Mouse (Mus musculus): ENCODE measurements at regions not wholly inside any gene's neighbourhood (a gene's known extent, or its start where the extent isn't known, plus 50 kb on each side); places are given as distances from the start of the nearest gene placed in this dataset.

GRCm38 (mm10) chr10:113034356-113034755 is 105.6 kb upstream of the Atxn7l3b start:
- ATAC-seq (ENCODE audit: low read depth): no peak

GRCm38 (mm10) chr10:113032870-113033269 is 104.1 kb upstream of the Atxn7l3b start:
- WGBS: 85% methylated on average over 4 of the region's 4 CpGs
- Histone ChIP-seq H3K4me1 (ENCODE audit: control insufficient read depth, insufficient read depth, low read length) (no peaks in the 10 kb centered on the region), H3K4me2 (ENCODE audit: low read depth, low read length) (no peak overlapping the region), H3K27me3 (replicated peaks; ENCODE audit: control insufficient read depth, insufficient read depth, low read length) (no peaks in the 10 kb centered on the region), H3K36me3 (ENCODE audit: control insufficient read depth, insufficient read depth, low read length) (no peaks in the 10 kb centered on the region), H3K4me3 (ENCODE audit: low read depth, low read length) (no peak overlapping the region), H3K9ac (ENCODE audit: low read depth, low read length) (no peak overlapping the region), H3K9me3 (ENCODE audit: control insufficient read depth, low read length) (no peaks in the 10 kb centered on the region), H3K27ac (replicated peaks; ENCODE audit: low read depth, low read length) (no peak overlapping the region)
- ATAC-seq (ENCODE audit: low read depth): no peak
- DNase-seq (ENCODE audit: low spot score): no peak

More at GRCm38 (mm10) chr10:113034356-113034755, 105.6 kb upstream of the Atxn7l3b start:
- H3K9ac ChIP-seq (ENCODE audit: low read depth, low read length): no peak overlapping the region
- H3K4me3 ChIP-seq (ENCODE audit: low read depth, low read length): no peak overlapping the region
- no peak overlapping the region for H3K4me2 ChIP-seq (ENCODE audit: low read depth, low read length)
- H3K4me1 ChIP-seq (ENCODE audit: control insufficient read depth, insufficient read depth, low read length): no peaks in the 10 kb centered on the region
- no peaks in the 10 kb centered on the region for H3K9me3 ChIP-seq (ENCODE audit: control insufficient read depth, low read length)
- H3K36me3 ChIP-seq (ENCODE audit: control insufficient read depth, insufficient read depth, low read length): no peaks in the 10 kb centered on the region
- DNase-seq (ENCODE audit: low spot score): no peak
- no peak overlapping the region for H3K27ac ChIP-seq (replicated peaks; ENCODE audit: low read depth, low read length)
- no peaks in the 10 kb centered on the region for H3K27me3 ChIP-seq (replicated peaks; ENCODE audit: control insufficient read depth, insufficient read depth, low read length)
- 77% methylated on average over 3 of the region's 3 CpGs for WGBS

- peak; percentile 56 for DNase-seq (ENCODE audit: low spot score)
- no peak for ATAC-seq (ENCODE audit: low read depth)
Observed at GRCm38 (mm10) chr10:113027300-113027699, 98.5 kb upstream of the Atxn7l3b start.

GRCm38 (mm10) chr10:113024633-113025032 is 95.8 kb upstream of the Atxn7l3b start:
- no peak overlapping the region for H3K4me2 ChIP-seq (ENCODE audit: low read depth, low read length)
- ATAC-seq (ENCODE audit: low read depth) (no peak), DNase-seq (ENCODE audit: low spot score) (no peak)
- H3K27ac ChIP-seq (replicated peaks; ENCODE audit: low read depth, low read length): no peak overlapping the region
- H3K36me3 ChIP-seq (ENCODE audit: control insufficient read depth, insufficient read depth, low read length): no peaks in the 10 kb centered on the region
- no peak overlapping the region for H3K9ac ChIP-seq (ENCODE audit: low read depth, low read length)
- no peaks in the 10 kb centered on the region for H3K4me1 ChIP-seq (ENCODE audit: control insufficient read depth, insufficient read depth, low read length)
- H3K27me3 ChIP-seq (replicated peaks; ENCODE audit: control insufficient read depth, insufficient read depth, low read length): no peaks in the 10 kb centered on the region
- no peaks in the 10 kb centered on the region for H3K9me3 ChIP-seq (ENCODE audit: control insufficient read depth, low read length)
- H3K4me3 ChIP-seq (ENCODE audit: low read depth, low read length): no peak overlapping the region
- WGBS: 80% methylated on average over 1 of the region's 1 CpGs

More at GRCm38 (mm10) chr10:113027300-113027699, 98.5 kb upstream of the Atxn7l3b start:
- no peaks in the 10 kb centered on the region for H3K4me1 ChIP-seq (ENCODE audit: control insufficient read depth, insufficient read depth, low read length)
- H3K9me3 ChIP-seq (ENCODE audit: control insufficient read depth, low read length): no peaks in the 10 kb centered on the region
- H3K9ac ChIP-seq (ENCODE audit: low read depth, low read length): no peak overlapping the region
- H3K27me3 ChIP-seq (replicated peaks; ENCODE audit: control insufficient read depth, insufficient read depth, low read length): no peaks in the 10 kb centered on the region
- no peak overlapping the region for H3K27ac ChIP-seq (replicated peaks; ENCODE audit: low read depth, low read length)
- no peak overlapping the region for H3K4me2 ChIP-seq (ENCODE audit: low read depth, low read length)
- H3K4me3 ChIP-seq (ENCODE audit: low read depth, low read length): no peak overlapping the region
- H3K36me3 ChIP-seq (ENCODE audit: control insufficient read depth, insufficient read depth, low read length): no peaks in the 10 kb centered on the region
- WGBS: 12% methylated on average over 5 of the region's 5 CpGs

GRCm38 (mm10) chr10:113009124-113009523 is 80.3 kb upstream of the Atxn7l3b start:
- Histone ChIP-seq H3K4me1 (ENCODE audit: control insufficient read depth, insufficient read depth, low read length) (no peaks in the 10 kb centered on the region), H3K4me2 (ENCODE audit: low read depth, low read length) (no peak overlapping the region), H3K27me3 (replicated peaks; ENCODE audit: control insufficient read depth, insufficient read depth, low read length) (no peaks in the 10 kb centered on the region), H3K9me3 (ENCODE audit: control insufficient read depth, low read length) (no peaks in the 10 kb centered on the region), H3K4me3 (ENCODE audit: low read depth, low read length) (no peak overlapping the region), H3K36me3 (ENCODE audit: control insufficient read depth, insufficient read depth, low read length) (no peaks in the 10 kb centered on the region), H3K9ac (ENCODE audit: low read depth, low read length) (no peak overlapping the region), H3K27ac (replicated peaks; ENCODE audit: low read depth, low read length) (no peak overlapping the region)
- no peak for DNase-seq (ENCODE audit: low spot score)
- whole genome bisulfite sequencing: 29% methylated on average over 3 of the region's 3 CpGs
- ATAC-seq (ENCODE audit: low read depth): no peak

GRCm38 (mm10) chr10:112990720-112991119 is 61.9 kb upstream of the Atxn7l3b start:
- no peak overlapping the region for H3K9ac ChIP-seq (ENCODE audit: low read depth, low read length)
- no peaks in the 10 kb centered on the region for H3K9me3 ChIP-seq (ENCODE audit: control insufficient read depth, low read length)
- H3K27me3 ChIP-seq (replicated peaks; ENCODE audit: control insufficient read depth, insufficient read depth, low read length): no peaks in the 10 kb centered on the region
- ATAC-seq (ENCODE audit: low read depth) (no peak), DNase-seq (ENCODE audit: low spot score) (no peak)
- no peaks in the 10 kb centered on the region for H3K36me3 ChIP-seq (ENCODE audit: control insufficient read depth, insufficient read depth, low read length)
- WGBS: 65% methylated on average over 4 of the region's 4 CpGs
- H3K4me2 ChIP-seq (ENCODE audit: low read depth, low read length): no peak overlapping the region
- H3K4me1 ChIP-seq (ENCODE audit: control insufficient read depth, insufficient read depth, low read length): no peaks in the 10 kb centered on the region
- no peak overlapping the region for H3K4me3 ChIP-seq (ENCODE audit: low read depth, low read length)
- no peak overlapping the region for H3K27ac ChIP-seq (replicated peaks; ENCODE audit: low read depth, low read length)

- no peaks in the 10 kb centered on the region for H3K4me1 ChIP-seq (ENCODE audit: control insufficient read depth, insufficient read depth, low read length)
- no peak overlapping the region for H3K4me3 ChIP-seq (ENCODE audit: low read depth, low read length)
- H3K27ac ChIP-seq (replicated peaks; ENCODE audit: low read depth, low read length): no peak overlapping the region
- no peaks in the 10 kb centered on the region for H3K27me3 ChIP-seq (replicated peaks; ENCODE audit: control insufficient read depth, insufficient read depth, low read length)
- no peaks in the 10 kb centered on the region for H3K36me3 ChIP-seq (ENCODE audit: control insufficient read depth, insufficient read depth, low read length)
- no peak overlapping the region for H3K9ac ChIP-seq (ENCODE audit: low read depth, low read length)
- H3K4me2 ChIP-seq (ENCODE audit: low read depth, low read length): no peak overlapping the region
- no peaks in the 10 kb centered on the region for H3K9me3 ChIP-seq (ENCODE audit: control insufficient read depth, low read length)
- WGBS: 87% methylated on average over 1 of the region's 1 CpGs
- DNase-seq (ENCODE audit: low spot score) (no peak), ATAC-seq (ENCODE audit: low read depth) (no peak)
Observed at GRCm38 (mm10) chr10:112982697-112983096, 53.9 kb upstream of the Atxn7l3b start.
